Mouse (Mus musculus) bone marrow, adult 2 months (tissue): ENCODE results near the gene Rnaseh2a.
A peak's percentile ranks its signal among the peaks of the same experiment; 100 is the strongest.

Source experiments
- CTCF ChIP-seq: fragments of 200-500 bp; IDR thresholded peaks from 2 replicates; pipeline ENCODE4 v1.5.1; 2011; ENCODE audit warnings: low read length, control low read depth; ENCODE audit not compliant: control insufficient read depth, insufficient read depth
- POLR2A ChIP-seq: fragments of 200-500 bp; IDR thresholded peaks from 2 replicates; pipeline ENCODE4 v1.6.1; 2011; ENCODE audit warnings: low read depth, mild to moderate bottlenecking, control low read depth, low read length, borderline replicate concordance; ENCODE audit not compliant: control insufficient read depth

DNA sequence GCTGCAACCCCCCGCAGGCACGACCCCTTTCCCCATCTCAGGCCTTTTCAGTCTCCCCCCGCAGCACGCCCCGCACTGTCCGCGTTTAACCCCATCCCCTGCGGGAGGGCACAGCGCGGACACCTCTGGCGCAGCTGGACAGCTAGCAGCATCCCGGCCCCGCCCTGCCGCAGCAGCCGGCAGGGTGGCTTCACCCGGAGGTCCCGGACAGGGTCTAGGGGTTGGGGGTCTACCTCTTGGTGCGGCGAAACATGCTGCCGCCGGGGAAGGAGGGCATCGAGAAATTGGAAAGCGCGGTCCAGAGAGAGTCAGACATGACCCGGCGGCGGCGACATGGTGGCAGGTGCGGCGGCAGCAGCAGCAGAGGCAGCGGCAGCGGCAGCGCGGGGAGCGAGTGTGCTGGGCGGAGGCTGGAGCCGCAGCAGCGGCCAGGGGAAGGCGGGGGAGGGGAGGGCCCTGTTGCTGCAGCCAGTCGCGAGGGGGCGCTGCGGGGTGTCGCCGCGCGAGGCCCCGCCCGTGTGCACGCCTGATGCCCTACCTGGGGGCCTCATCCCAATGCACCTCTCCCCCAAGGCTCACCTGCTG is 32.5 kb downstream of the Rnaseh2a start, which contains the start of gene Mast1:
- peak; percentile 50; the same call in 1 of the 2 replicates for TF ChIP-seq CTCF
- no peak for TF ChIP-seq POLR2A
